Mouse (Mus musculus) 416B (cell line): ENCODE results near the gene Cybb.
"Not testable (repeated sequence)": the region's sequence is repeated elsewhere in the genome, so short reads cannot be mapped to it uniquely, and the experiment has no call there.

ENCODE experiments used
- DNase-seq: peaks from one replicate; pipeline ENCODE4 v3.0.0; 2011; ENCODE audit warnings: low read depth

Gene Cybb

GRCm38 (mm10) chrX:9487671-9488070 is at the start of gene Cybb:
Cybb (minus strand) TSS chrX:9487771.
- DNase-seq = no peak

- no peak for DNase-seq
Measured at GRCm38 (mm10) chrX:9536881-9537280, 49.3 kb upstream of the Cybb start.

- peak; percentile 34 for DNase-seq
Measured at GRCm38 (mm10) chrX:9519969-9520368, 32.4 kb upstream of the Cybb start.

- not testable (repeated sequence) for DNase-seq
Measured at GRCm38 (mm10) chrX:9517531-9517930, 30.0 kb upstream of the Cybb start.

- not testable (repeated sequence) for DNase-seq
Measured at GRCm38 (mm10) chrX:9475036-9475435, 12.5 kb downstream of the Cybb start.

GRCm38 (mm10) chrX:9474440-9474839 is 13.1 kb downstream of the Cybb start:
- DNase-seq = no peak

GRCm38 (mm10) chrX:9473768-9474167 is 13.8 kb downstream of the Cybb start:
- no peak for DNase-seq

GRCm38 (mm10) chrX:9470811-9471388 is 16.7 kb downstream of the Cybb start:
- DNase-seq = no peak

GRCm38 (mm10) chrX:9469100-9469499 is 18.5 kb downstream of the Cybb start:
- no peak for DNase-seq

- DNase-seq = no peak
Measured at GRCm38 (mm10) chrX:9467020-9467419, 20.6 kb downstream of the Cybb start.

GRCm38 (mm10) chrX:9465890-9466289 is 21.7 kb downstream of the Cybb start:
- no peak for DNase-seq

GRCm38 (mm10) chrX:9462671-9463070 is 24.9 kb downstream of the Cybb start:
- DNase-seq = peak; percentile 24

- no peak for DNase-seq
Measured at GRCm38 (mm10) chrX:9461399-9461798, 26.2 kb downstream of the Cybb start.

- peak; percentile 10 for DNase-seq
Measured at GRCm38 (mm10) chrX:9460387-9460930, 27.1 kb downstream of the Cybb start.

- no peak for DNase-seq
Measured at GRCm38 (mm10) chrX:9452375-9452774, 35.2 kb downstream of the Cybb start.

GRCm38 (mm10) chrX:9447284-9447683 is 40.3 kb downstream of the Cybb start:
- DNase-seq = no peak

GRCm38 (mm10) chrX:9441102-9441501 is 46.5 kb downstream of the Cybb start:
- peak; percentile 17 for DNase-seq

GRCm38 (mm10) chrX:9440556-9440955 is 47.0 kb downstream of the Cybb start:
- DNase-seq = no peak

GRCm38 (mm10) chrX:9439257-9439656 is 48.3 kb downstream of the Cybb start:
- no peak for DNase-seq

- DNase-seq = no peak
Measured at GRCm38 (mm10) chrX:9413889-9414288, 73.7 kb downstream of the Cybb start.
